Mouse (Mus musculus): ENCODE data around the gene Mettl7a3. TPM values are rescaled to one million over a fixed set of nuclear protein-coding genes. Genes with fewer than 3 reads are reported as not detected.

Gene Mettl7a3
- total RNA-seq, 2 experiments from 2014 or later = 0.17 to 0.41 TPM

- no peak for DNase-seq (ENCODE audit: low spot score)
Measured at GRCm38 (mm10) chr15:100387544-100388223, 53.0 kb downstream of the Mettl7a3 start.

- no peak for DNase-seq (ENCODE audit: low spot score)
Measured at GRCm38 (mm10) chr15:100388224-100388835, 53.6 kb downstream of the Mettl7a3 start.

- DNase-seq (ENCODE audit: low spot score) = no peak
Measured at GRCm38 (mm10) chr15:100388886-100389285, 54.2 kb downstream of the Mettl7a3 start.

Other genes with a start within 250 kb of the Mettl7a3 start
- gene Atf1, start 107.1 kb upstream of the Mettl7a3 start, total RNA-seq (2021) = 10 to 100 TPM; 44.2 to 57.7 TPM
- gene Tmprss12, start 54.1 kb upstream of the Mettl7a3 start, total RNA-seq (2021) = not detected
- 10 to 100 TPM; 33.7 to 34.4 TPM for gene Mettl7a1, start 30.8 kb upstream of the Mettl7a3 start, total RNA-seq (2021)
- gene Methig1, start 18.2 kb downstream of the Mettl7a3 start, total RNA-seq (2021) = not detected
- gene Mettl7a2, start 18.3 kb downstream of the Mettl7a3 start, total RNA-seq (2021) = under 1 TPM; 0.43 to 0.68 TPM
- gene Higd1c, start 29.6 kb downstream of the Mettl7a3 start, total RNA-seq (2021) = not detected
- under 1 TPM in 1 of 2 experiments, not detected in 1; 0.09 TPM for gene Gm5475, start 87.2 kb downstream of the Mettl7a3 start, total RNA-seq (2021)
- 10 to 100 TPM; 34.5 to 40.0 TPM for gene Slc11a2, start 90.1 kb downstream of the Mettl7a3 start, total RNA-seq (2021)
- gene Letmd1, start 134.1 kb downstream of the Mettl7a3 start, total RNA-seq (2021) = 1 to 10 TPM; 6.7 to 7.5 TPM
- gene Csrnp2, start 160.6 kb downstream of the Mettl7a3 start, total RNA-seq (2021) = 1 to 10 TPM; 3.2 to 3.7 TPM
- 10 to 100 TPM; 11.3 to 11.5 TPM for gene Tfcp2, start 217.1 kb downstream of the Mettl7a3 start, total RNA-seq (2021)